Mouse (Mus musculus) layer of hippocampus, adult 2 months (tissue): ENCODE measurements around the gene Abl1. TPM values are rescaled to one million over a fixed set of nuclear protein-coding genes. Genes with fewer than 3 reads are reported as not detected.

Experiments used
- DNase-seq, 2 experiments: peaks; one replicate each; pipeline ENCODE4 v3.0.0; 2022; ENCODE audit warnings: low spot score in 2 of 2
- H3K27ac ChIP-seq: fragments of 200-600 bp; 2 replicates; pipeline ENCODE4 v1.8.1; 2022
- H3K4me3 ChIP-seq: fragments of 200-600 bp; 2 replicates; pipeline ENCODE4 v1.8.1; 2022; ENCODE audit warnings: mild to moderate bottlenecking
- CTCF ChIP-seq: fragments of 200-600 bp; conservative IDR thresholded peaks from 2 replicates; pipeline ENCODE4 v1.8.1; 2022; ENCODE audit warnings: antibody characterized with exemption, mild to moderate bottlenecking, moderate library complexity
- long read RNA-seq, 2 experiments: library from polyadenylated mRNA; stranded (forward); transcript quantifications; one replicate each; pipeline ENCODE4 v2.0.0; 2021; ENCODE audit warnings: borderline mapping rate in 2 of 2
- total RNA-seq, 2 experiments: library from RNA; stranded (reverse); gene quantifications; 2 replicates each; pipeline ENCODE4 v1.2.3; 2021

Gene Abl1
- total RNA-seq, result 10 to 100 TPM; 44.1 to 44.7 TPM
- long read RNA-seq, experiment 1, full-length matches to known transcripts, result 14 of 31 reads
- long read RNA-seq, experiment 1, partial matches to known transcripts, result 1 of 31 reads
- long read RNA-seq, experiment 1, other reads (novel, unspliced or antisense), result 16 of 31 reads
- long read RNA-seq, experiment 2, full-length matches to known transcripts, result 10 of 37 reads
- long read RNA-seq, experiment 2, partial matches to known transcripts, result 2 of 37 reads
- long read RNA-seq, experiment 2, other reads (novel, unspliced or antisense), result 25 of 37 reads

DNA sequence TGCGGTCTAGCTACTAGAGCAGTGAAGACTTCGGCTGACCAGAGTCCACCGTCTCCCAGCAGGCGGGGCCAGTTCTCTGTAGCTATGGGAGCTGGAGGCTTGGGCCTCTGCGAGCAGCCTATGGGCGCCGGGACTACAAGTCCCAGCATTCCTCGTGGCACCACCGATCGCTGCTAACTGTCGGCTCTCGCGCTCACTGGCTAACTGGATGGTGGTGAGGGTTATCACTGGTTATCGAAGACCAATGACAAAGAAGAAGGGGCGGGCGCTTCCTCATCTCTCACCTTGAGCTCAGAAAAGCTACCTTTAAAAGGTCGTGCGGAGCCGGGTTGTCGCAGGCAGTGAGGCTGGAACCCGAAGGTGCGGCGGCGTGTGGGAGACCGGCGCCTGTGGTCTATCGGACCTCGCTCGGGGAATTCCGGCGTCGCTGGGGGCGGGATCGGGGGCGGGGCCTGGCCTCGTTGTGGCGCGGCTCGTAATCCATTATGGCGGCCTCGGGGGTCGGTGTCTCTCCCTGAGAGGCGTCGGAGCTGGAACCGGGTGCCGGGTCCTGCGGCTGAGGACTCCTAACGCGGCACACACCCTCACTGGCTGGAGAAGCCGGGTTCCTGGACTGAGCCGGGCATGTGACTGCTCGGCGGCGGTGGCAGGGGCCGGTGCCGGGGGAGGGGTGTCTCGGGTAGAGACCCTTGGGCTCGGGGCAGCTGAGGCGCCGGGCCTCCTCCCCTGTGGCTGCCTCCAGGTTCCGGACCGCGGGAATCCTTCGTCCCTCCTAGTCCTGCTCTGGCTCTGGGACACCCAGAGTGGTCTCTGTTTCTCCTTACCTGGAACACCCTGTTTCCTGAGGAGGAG is at the start of gene Abl1:
Gene Abl1 (plus strand): TSS at position 303 of the 852 bp plus-strand sequence.
- Histone ChIP-seq H3K27ac (peak within 1 kb of the TSS; percentile 95), H3K4me3 (peak within 1 kb of the TSS; percentile 84)
- peak; percentile 69 for TF ChIP-seq CTCF
- peak; percentile 91 to 98 for DNase-seq

GRCm38 (mm10) chr2:31638581-31639465 is 49.4 kb upstream of the Abl1 start:
- TF ChIP-seq CTCF, result no peak
- no peak for DNase-seq
- Histone ChIP-seq H3K27ac (no peak overlapping the region), H3K4me3 (no peak overlapping the region)

DNA sequence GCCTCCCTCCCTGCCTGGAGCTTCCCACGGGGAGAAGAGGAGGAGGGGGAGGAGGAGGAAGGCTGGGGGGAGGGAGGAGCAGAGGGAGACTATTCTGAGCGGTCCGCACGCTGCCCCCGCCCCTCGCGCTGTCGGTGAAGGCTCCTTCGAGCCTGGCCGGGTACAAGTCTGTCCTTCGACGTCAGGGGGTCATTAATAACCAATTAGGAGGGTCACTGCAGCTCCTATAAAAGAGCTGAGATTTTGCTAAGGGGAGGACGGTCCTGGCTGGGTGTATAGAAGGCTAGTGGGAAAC is 48.8 kb upstream of the Abl1 start:
- Histone ChIP-seq H3K4me3 (no peak overlapping the region), H3K27ac (no peak overlapping the region)
- no peak for DNase-seq
- no peak for TF ChIP-seq CTCF

- DNase-seq, result no peak
- H3K4me3 ChIP-seq, result no peak within 1 kb of the TSS; the same call in 1 of the 2 replicates
- no peak within 1 kb of the TSS for H3K27ac ChIP-seq
- TF ChIP-seq CTCF, result no peak
Measured at GRCm38 (mm10) chr2:31639901-31640608, 48.1 kb upstream of the Abl1 start, which contains the start of gene Prdm12. TSS of gene Prdm12 (plus strand) at chr2:31640037.

GRCm38 (mm10) chr2:31640609-31641507 is 47.3 kb upstream of the Abl1 start:
- H3K27ac ChIP-seq, result no peak overlapping the region
- no peak for TF ChIP-seq CTCF
- DNase-seq, result no peak
- H3K4me3 ChIP-seq, result no peak overlapping the region; the same call in 1 of the 2 replicates

- H3K4me3 ChIP-seq, result no peak overlapping the region
- no peak for DNase-seq
- no peak overlapping the region for H3K27ac ChIP-seq
- TF ChIP-seq CTCF, result no peak
Measured at GRCm38 (mm10) chr2:31641508-31641830, 46.7 kb upstream of the Abl1 start.

DNA sequence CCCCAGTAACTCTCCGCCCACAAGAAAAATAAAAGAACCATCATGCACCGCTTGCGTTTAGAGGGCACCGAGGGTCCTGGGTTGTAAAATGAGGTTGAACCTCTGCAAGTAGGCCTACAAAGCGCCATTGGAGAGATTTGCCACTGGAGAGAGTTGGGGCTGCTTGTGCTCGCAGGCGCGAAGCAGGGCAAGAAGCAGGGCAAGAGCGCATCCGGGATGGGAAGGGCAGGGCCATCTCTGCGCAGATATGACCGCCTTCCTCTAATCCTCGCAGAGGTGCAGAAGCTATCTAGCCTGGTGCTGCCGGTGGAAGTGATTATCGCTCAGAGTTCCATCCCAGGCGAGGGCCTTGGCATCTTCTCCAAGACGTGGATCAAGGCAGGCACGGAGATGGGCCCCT is 46.2 kb upstream of the Abl1 start:
- DNase-seq, result no peak
- TF ChIP-seq CTCF, result no peak
- Histone ChIP-seq H3K27ac (no peak overlapping the region), H3K4me3 (no peak overlapping the region)

DNA sequence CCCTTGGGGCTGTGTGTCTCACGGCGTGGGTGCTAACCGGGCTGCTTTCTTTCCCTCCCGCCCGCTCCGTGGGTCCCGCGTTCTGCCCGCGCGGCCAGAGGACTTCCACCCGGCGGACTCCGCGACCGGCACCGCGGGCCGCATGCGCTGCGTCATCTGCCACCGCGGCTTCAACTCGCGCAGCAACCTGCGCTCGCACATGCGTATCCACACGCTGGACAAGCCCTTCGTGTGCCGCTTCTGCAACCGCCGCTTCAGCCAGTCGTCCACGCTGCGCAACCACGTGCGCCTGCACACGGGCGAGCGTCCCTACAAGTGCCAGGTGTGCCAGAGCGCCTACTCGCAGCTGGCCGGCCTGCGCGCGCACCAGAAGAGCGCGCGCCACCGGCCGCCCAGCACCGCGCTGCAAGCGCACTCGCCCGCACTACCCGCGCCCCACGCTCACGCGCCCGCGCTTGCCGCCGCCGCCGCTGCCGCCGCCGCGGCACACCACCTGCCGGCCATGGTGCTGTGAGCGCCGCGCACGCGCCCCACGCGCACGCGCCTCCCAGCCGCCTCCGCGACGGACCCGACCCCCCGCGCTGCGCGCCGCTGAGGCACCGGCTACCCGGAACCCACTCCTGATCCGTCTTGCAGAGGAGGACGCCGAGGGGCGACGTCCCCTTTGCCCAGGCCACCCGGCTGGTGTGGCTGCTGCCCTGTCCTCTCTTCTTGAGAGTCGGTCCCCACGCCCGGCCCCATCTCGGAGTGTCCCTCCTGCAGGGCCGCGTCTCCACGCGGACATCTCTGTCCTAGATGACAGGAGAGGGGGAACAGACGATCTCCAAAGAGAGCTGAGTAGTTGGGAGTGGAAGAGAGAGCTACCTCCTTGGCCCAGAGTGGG is 34.0 kb upstream of the Abl1 start:
- DNase-seq, result peak; percentile 55 to 58
- H3K27ac ChIP-seq, result peak overlapping the region; percentile 74
- TF ChIP-seq CTCF, result no peak

GRCm38 (mm10) chr2:31654854-31655559 is 33.2 kb upstream of the Abl1 start:
- DNase-seq, result peak; percentile 59 to 71
- TF ChIP-seq CTCF, result peak; percentile 68
- H3K27ac ChIP-seq, result peak overlapping the region; percentile 71; the same call in 1 of the 2 replicates
- H3K4me3 ChIP-seq, result peak overlapping the region; percentile 59

More for the DNA sequence above, 34.0 kb upstream of the Abl1 start:
- H3K4me3 ChIP-seq, result peak overlapping the region; percentile 60

DNA sequence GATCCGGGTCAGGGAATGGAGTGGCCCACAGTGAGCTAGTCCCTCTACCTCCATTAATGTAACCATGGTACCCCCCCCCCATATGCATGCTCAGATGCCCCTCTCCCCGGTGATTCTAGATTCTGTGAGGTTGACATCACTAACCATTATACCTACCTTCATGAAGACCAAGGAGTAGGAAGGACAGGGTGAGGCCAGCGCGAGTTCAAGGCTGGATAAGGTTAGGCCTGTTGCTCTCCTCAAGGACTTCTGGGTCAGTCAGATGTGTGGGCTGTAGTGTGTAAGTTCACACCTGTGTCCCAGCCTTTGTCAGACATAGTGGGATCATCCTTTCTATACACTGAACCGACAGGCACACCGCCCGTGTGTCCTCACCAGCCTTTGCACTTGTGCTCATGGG is 31.8 kb upstream of the Abl1 start:
- DNase-seq, result no peak
- Histone ChIP-seq H3K27ac (no peak overlapping the region), H3K4me3 (no peak overlapping the region)
- TF ChIP-seq CTCF, result no peak
